Mouse (Mus musculus) liver, embryonic 12.5 days (tissue): ENCODE measurements around the gene Ldlrad3. TPM values are rescaled to one million over a fixed set of nuclear protein-coding genes. Genes with fewer than 3 reads are reported as not detected.
A peak's percentile ranks its signal among the peaks of the same experiment; 100 is the strongest.

Experiments
- ATAC-seq: fragments of 200-750 bp; cut with Nextera tagmentation; 2 replicates; pipeline ENCODE4 v1.8.0; 2017; ENCODE audit warnings: moderate number of reproducible peaks, mild to moderate bottlenecking, moderate library complexity
- H3K27ac ChIP-seq: fragments of 300-500 bp; sonication (generic); 2 replicates; pipeline ENCODE4 v1.5.1; 2016; ENCODE audit warnings: mild to moderate bottlenecking
- H3K27me3 ChIP-seq: fragments of 300-500 bp; sonication (generic); replicated peaks from 2 replicates; pipeline ENCODE4 v1.6.1; 2016; ENCODE audit warnings: mild to moderate bottlenecking, moderate library complexity
- H3K36me3 ChIP-seq: fragments of 300-500 bp; sonication (generic); 2 replicates; pipeline ENCODE4 v1.6.1; 2016; ENCODE audit warnings: mild to moderate bottlenecking, moderate library complexity
- H3K4me1 ChIP-seq: fragments of 300-500 bp; sonication (generic); 2 replicates; pipeline ENCODE4 v1.6.1; 2016
- H3K4me2 ChIP-seq: fragments of 300-500 bp; sonication (generic); 2 replicates; pipeline ENCODE4 v1.6.1; 2016; ENCODE audit warnings: mild to moderate bottlenecking, moderate library complexity
- H3K4me3 ChIP-seq: fragments of 300-500 bp; sonication (generic); 2 replicates; pipeline ENCODE4 v1.5.1; 2016; ENCODE audit warnings: mild to moderate bottlenecking, moderate library complexity
- H3K9ac ChIP-seq: fragments of 300-500 bp; sonication (generic); 2 replicates; pipeline ENCODE4 v1.6.1; 2016; ENCODE audit warnings: mild to moderate bottlenecking, moderate library complexity
- H3K9me3 ChIP-seq: fragments of 300-500 bp; sonication (generic); replicated peaks from 2 replicates; pipeline ENCODE4 v1.6.1; 2016; ENCODE audit warnings: mild to moderate bottlenecking, moderate library complexity
- WGBS: fragments of 180-500 bp; shearing (Covaris S2); methylation state at CpG from one replicate; pipeline ENCODE4 v1.1.7; 2016; ENCODE audit not compliant: insufficient replicate concordance; 5-methylcytosine and 5-hydroxymethylcytosine counted together
- polyA plus RNA-seq: library from polyadenylated mRNA; unstranded; fragments of >200 nt; fragmentation: Nextera tagmentation; extraction: Ambion mirVana; gene quantifications from 2 replicates; pipeline ENCODE4 v1.2.1, GENCODE M21; 2016

Gene Ldlrad3
- polyA plus RNA-seq, 1 experiment from 2014 or later, result 8.2 TPM

DNA sequence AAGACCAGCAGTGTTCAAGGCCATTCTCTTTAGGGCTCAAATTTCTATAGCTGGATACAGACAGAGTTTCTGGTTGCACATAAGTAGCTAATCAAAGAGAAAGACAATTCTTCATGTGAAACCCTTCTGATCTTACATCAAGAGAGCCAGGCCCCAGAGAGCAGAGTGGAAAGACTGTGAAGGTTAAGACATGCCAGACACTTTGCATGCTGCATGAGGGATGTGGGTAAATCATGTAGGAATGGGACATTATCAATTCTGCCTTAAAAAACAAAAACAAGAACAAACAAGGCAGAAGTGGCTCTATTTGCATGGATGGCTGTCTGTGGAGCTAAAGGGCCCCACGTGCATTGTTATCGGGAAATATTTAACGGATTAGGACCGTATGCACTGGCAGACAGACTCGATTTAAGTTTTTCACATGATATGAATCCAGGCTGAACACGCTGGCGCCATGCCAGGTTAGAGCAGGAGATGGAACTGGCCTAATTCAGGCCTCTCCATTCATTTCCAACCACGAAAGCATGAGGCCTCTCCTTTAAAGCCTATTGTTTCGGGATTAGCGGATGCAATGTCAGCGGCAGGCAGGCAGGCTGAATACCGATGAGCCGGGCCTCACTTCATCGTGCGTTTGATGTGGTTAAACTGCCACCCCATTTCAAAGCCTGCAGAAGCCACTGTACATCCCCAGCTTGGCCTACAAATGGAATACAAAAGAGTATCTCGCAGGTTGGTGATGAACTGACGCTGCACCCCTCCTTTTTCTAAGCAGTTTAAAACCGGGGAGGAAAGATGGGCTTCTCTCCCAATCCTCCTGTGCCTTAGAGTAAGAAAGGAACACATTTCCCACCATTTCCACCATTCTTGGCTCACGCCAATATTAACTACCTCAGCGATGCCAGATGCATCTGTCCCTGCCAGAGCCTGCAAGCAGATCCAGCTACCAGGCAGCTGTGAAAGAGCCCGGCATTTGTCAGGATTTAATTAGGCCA is 207.4 kb downstream of the Ldlrad3 start:
- H3K9me3 ChIP-seq, result no peaks in the 10 kb centered on the region
- no peak overlapping the region for H3K4me3 ChIP-seq
- H3K27me3 ChIP-seq, result no peaks in the 10 kb centered on the region
- WGBS, result 61% methylated on average over 21 of the region's 21 CpGs
- ATAC-seq, result no peak
- no peak overlapping the region for H3K4me2 ChIP-seq
- no peak overlapping the region for H3K9ac ChIP-seq
- H3K27ac ChIP-seq, result no peak overlapping the region
- no peaks in the 10 kb centered on the region for H3K36me3 ChIP-seq
- H3K4me1 ChIP-seq, result 0 out of 2 replicates have a peak, but pooled peaks cover 7% of the 10 kb centered on the region

DNA sequence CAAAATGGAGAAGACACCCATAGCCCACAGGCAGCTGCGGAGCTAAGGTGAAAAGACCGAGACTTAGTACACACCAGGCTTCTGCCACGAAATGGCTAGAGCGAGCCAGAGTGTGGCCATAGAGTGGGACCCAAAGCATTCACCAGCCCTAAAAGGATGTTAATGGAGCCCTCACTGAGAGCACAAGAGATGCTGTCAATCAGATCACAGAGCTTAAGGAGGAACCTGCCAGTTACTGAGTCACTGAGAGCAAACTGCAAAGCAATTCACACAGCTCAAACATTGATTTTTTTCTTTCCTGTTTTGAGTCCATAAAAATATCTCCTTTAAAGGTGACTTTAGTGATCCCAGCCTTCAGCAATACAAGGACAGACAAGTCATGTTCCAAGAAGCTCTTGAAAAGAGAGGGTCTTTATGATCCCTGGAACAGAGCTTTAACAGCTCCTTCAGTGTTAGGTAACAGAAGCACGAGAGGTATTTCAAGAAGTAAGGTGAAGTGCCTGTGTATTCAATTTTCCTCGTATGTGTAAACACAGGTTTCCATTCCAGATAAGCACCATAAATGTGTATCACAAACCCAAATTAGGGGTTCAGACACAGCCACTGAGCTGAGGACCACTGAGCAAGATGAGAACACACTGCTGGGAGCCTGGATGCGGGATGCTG is 209.7 kb downstream of the Ldlrad3 start:
- H3K27me3 ChIP-seq, result no peaks in the 10 kb centered on the region
- H3K4me1 ChIP-seq, result no peaks in the 10 kb centered on the region
- H3K9ac ChIP-seq, result no peak overlapping the region
- no peaks in the 10 kb centered on the region for H3K9me3 ChIP-seq
- WGBS, result 71% methylated on average over 7 of the region's 7 CpGs
- H3K4me2 ChIP-seq, result no peak overlapping the region
- no peak for ATAC-seq
- no peak overlapping the region for H3K4me3 ChIP-seq
- H3K27ac ChIP-seq, result no peak overlapping the region
- H3K36me3 ChIP-seq, result no peaks in the 10 kb centered on the region

DNA sequence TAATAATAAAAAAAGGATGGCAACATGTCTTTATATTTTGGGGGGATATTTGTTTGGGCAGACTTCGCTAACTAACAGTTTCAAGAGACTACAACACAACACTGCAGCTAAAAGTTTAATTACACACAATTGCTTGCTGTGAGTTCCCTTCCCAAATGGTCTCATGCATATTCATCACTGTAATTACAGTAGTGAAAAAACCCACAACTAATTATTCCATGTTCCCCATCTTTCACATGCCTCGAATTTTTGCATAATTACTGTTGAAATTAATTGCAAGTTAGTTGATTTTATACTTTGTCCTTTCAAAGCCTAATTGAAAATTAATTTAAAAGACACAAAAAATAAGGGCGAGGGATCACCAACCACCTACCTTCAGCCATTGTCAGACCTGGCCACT is 212.4 kb downstream of the Ldlrad3 start:
- H3K36me3 ChIP-seq, result no peaks in the 10 kb centered on the region
- no peak overlapping the region for H3K9ac ChIP-seq
- no peaks in the 10 kb centered on the region for H3K27me3 ChIP-seq
- no peak for ATAC-seq
- no peak overlapping the region for H3K4me3 ChIP-seq
- 0 out of 2 replicates have a peak, but pooled peaks cover 3% of the 10 kb centered on the region for H3K4me1 ChIP-seq
- no peak overlapping the region for H3K4me2 ChIP-seq
- H3K27ac ChIP-seq, result no peak overlapping the region
- 67% methylated on average over 3 of the region's 3 CpGs for WGBS
- H3K9me3 ChIP-seq, result no peaks in the 10 kb centered on the region

DNA sequence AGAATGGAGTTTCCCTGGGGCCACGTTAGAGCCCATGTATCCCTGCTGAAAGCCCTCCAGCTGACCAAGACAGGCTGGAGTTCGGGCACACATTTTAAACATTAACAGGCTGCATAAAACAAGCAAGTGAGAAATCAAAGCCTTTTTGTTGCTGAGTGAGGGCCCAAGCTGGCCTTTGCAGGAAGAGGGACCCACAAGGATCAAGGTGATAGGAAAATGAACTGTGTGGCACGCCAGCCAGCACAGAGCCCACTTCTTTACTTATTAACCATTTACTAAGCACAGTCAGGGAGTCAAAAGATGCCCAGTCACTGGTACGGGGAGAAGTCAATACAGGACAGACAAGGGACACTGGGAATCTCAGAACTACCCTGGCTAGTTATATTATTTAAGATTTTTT is 218.6 kb downstream of the Ldlrad3 start:
- H3K4me1 ChIP-seq, result 0 out of 2 replicates have a peak, but pooled peaks cover 6% of the 10 kb centered on the region
- H3K4me2 ChIP-seq, result no peak overlapping the region
- H3K9ac ChIP-seq, result no peak overlapping the region
- no peak; the same call in 1 of the 2 replicates for ATAC-seq
- H3K9me3 ChIP-seq, result no peaks in the 10 kb centered on the region
- no peak overlapping the region for H3K4me3 ChIP-seq
- H3K27ac ChIP-seq, result 0 out of 2 replicates have a peak overlapping the region, but pooled peaks have one; percentile 21
- WGBS, result 36% methylated on average over 4 of the region's 4 CpGs
- no peaks in the 10 kb centered on the region for H3K27me3 ChIP-seq
- H3K36me3 ChIP-seq, result no peaks in the 10 kb centered on the region

DNA sequence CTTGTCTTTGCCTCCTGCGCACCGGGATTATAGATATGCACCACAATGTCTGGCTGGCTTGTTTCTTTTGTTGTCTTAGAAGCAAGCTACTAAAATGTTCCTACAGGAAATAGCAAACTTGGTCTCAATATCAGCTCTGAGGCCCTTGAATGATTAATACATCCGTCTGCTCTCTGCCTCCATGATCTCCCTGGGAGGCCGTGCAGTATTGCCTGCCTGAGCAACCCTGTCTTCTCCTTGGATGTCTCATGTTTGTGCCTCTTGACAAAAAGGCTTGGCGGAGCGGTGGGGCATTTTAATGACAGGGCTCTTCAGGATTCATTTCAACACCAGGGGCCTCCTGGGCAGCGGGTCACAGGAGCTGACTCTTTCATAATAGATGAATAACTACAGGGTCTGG is 219.0 kb downstream of the Ldlrad3 start:
- Histone ChIP-seq H3K36me3 (no peaks in the 10 kb centered on the region), H3K27me3 (no peaks in the 10 kb centered on the region), H3K9me3 (no peaks in the 10 kb centered on the region), H3K4me2 (no peak overlapping the region), H3K4me3 (no peak overlapping the region), H3K9ac (no peak overlapping the region), H3K4me1 (0 out of 2 replicates have a peak, but pooled peaks cover 6% of the 10 kb centered on the region), H3K27ac (0 out of 2 replicates have a peak overlapping the region, but pooled peaks have one; percentile 21)
- no peak for ATAC-seq
- WGBS, result 72% methylated on average over 7 of the region's 7 CpGs

DNA sequence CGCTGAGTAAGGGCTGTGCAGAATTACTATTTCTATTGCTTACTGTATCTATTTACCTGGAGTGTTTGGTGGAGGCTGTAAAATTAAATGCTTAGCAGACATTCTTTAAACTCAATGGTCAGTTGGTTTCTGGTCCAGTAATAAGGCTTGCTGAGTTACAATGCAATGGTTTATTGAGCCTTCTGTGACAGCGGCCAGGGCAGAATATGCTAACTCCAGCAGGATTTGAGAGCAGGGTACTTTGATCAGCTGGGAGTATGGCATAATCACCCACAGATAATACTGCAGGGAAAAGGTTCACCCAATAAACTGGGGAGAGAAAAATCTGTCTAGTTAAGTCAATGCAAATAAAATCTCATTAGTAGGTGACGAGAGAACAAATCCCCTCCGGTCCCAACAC is 220.2 kb downstream of the Ldlrad3 start:
- no peak overlapping the region for H3K4me2 ChIP-seq

DNA sequence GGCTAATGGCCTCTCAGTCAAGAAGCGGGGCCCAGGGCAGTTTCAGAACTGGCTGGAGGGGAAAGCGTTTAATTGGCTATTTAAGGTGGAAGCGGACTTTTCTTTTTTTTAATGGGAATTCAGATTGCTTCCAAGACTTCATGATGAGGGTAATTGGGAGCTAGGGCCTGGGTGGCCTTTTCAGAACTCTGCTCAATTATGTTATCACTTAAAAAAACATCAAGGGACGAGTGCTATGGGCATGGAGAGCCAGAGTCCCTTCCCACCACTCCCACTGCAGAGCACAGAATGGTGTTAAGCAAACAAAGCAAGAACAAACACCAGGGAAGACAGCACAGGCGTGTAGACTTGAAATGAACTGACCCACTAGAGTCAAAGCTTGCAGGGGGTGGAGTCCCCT is 220.7 kb downstream of the Ldlrad3 start:
- Histone ChIP-seq H3K27me3 (no peaks in the 10 kb centered on the region), H3K9me3 (no peaks in the 10 kb centered on the region), H3K4me2 (no peak overlapping the region), H3K9ac (no peak overlapping the region), H3K4me3 (no peak overlapping the region), H3K4me1 (0 out of 2 replicates have a peak, but pooled peaks cover 3% of the 10 kb centered on the region), H3K27ac (no peak overlapping the region), H3K36me3 (no peaks in the 10 kb centered on the region)
- WGBS, result 57% methylated on average over 5 of the region's 5 CpGs
- no peak for ATAC-seq

More for the DNA sequence above, 220.2 kb downstream of the Ldlrad3 start:
- no peak for ATAC-seq
- Histone ChIP-seq H3K4me1 (0 out of 2 replicates have a peak, but pooled peaks cover 5% of the 10 kb centered on the region), H3K27me3 (no peaks in the 10 kb centered on the region), H3K27ac (no peak overlapping the region), H3K9me3 (no peaks in the 10 kb centered on the region), H3K9ac (no peak overlapping the region), H3K4me3 (no peak overlapping the region), H3K36me3 (no peaks in the 10 kb centered on the region)
- 77% methylated on average over 4 of the region's 4 CpGs for WGBS

DNA sequence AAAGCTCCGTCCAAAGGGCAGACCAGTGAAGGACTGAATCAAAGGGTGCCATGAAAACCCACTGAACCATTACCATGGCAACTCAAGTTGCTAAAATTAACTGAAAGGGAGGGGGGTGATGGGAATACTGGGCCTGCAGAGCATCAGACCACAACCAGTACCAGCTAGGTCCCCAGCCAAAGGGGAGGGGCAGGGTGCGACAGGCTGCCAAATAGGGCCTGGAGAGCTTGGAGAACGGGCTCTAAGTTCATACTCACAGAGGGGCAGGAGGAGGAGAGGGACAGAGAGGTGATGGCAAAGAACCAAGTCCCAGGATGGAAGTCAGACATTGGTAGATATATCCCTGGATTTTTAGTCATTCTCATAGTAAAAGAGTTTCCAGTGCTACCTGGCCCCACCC is 222.8 kb downstream of the Ldlrad3 start:
- WGBS, result 72% methylated on average over 3 of the region's 3 CpGs
- no peak for ATAC-seq
- no peaks in the 10 kb centered on the region for H3K36me3 ChIP-seq

DNA sequence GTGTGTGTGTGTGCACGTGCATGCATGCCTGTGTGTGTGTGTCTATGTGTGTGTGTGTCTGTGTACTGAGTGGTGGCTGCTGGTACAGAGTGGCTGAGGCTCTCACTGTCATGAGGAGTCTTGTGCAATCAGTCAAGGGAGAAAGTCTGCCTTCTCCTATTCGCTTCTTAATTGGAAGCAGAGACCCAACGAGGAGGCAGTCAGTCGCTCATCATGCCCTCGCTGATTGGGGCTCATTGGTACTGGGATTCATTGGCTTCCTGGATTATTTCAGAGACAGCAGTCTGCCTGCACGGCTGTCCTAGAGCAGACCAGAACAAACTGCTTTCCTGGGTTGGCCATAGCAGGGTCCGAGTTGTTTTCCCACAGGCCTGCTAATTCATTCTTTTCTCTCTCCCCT is 223.8 kb downstream of the Ldlrad3 start:
- Histone ChIP-seq H3K9me3 (no peaks in the 10 kb centered on the region), H3K4me1 (0 out of 2 replicates have a peak, but pooled peaks cover 2% of the 10 kb centered on the region), H3K36me3 (no peaks in the 10 kb centered on the region), H3K27me3 (no peaks in the 10 kb centered on the region), H3K4me2 (no peak overlapping the region), H3K9ac (no peak overlapping the region), H3K4me3 (no peak overlapping the region), H3K27ac (no peak overlapping the region)
- 64% methylated on average over 7 of the region's 7 CpGs for WGBS
- ATAC-seq, result no peak

More for the DNA sequence above, 222.8 kb downstream of the Ldlrad3 start:
- H3K27ac ChIP-seq, result no peak overlapping the region
- H3K9ac ChIP-seq, result no peak overlapping the region
- 0 out of 2 replicates have a peak, but pooled peaks cover 3% of the 10 kb centered on the region for H3K4me1 ChIP-seq
- no peak overlapping the region for H3K4me3 ChIP-seq
- no peak overlapping the region for H3K4me2 ChIP-seq
- H3K27me3 ChIP-seq, result no peaks in the 10 kb centered on the region
- no peaks in the 10 kb centered on the region for H3K9me3 ChIP-seq

DNA sequence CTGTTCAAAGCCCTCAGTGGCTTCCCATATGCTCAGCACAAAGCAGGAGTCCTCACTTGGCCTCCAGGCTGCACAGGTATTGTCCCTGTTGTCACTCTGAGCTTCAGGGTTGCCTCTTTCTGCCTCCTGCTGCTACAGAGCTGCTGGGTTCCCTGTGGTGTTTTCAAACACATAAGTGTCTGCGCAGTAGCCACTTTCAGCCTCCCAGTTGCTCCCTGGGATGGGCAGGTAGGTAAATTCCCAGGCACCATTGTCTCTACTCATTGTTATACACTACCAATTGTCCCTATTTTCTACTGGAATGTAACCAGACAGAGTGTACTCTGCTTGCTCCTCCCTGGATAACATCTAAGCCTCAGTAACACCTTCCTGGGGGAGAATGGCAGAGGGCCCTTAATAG is 224.8 kb downstream of the Ldlrad3 start:
- whole genome bisulfite sequencing, result 68% methylated on average over 1 of the region's 1 CpGs

DNA sequence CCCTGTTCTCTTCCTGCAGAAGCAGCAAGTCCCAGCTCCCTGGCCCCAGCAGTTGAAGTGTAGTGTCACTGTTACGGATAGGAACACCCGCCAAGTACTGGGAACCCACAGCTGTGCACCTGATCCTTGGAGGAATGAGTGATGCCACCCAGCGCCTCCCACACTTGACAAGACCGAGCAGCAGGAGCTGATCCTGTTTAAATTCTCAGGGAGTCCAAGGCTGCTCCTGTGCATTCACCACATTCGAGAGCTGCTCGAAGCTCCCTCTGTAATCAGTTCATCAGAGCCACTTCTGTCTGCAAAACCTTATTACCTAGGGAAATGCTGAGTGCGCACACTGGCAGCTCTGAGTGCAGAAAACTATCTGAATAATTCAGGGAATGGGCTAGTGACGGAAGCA is 225.5 kb downstream of the Ldlrad3 start:
- 74% methylated on average over 8 of the region's 8 CpGs for WGBS
- H3K9ac ChIP-seq, result no peak overlapping the region
- no peaks in the 10 kb centered on the region for H3K36me3 ChIP-seq
- no peaks in the 10 kb centered on the region for H3K27me3 ChIP-seq
- H3K4me2 ChIP-seq, result no peak overlapping the region
- ATAC-seq, result no peak
- no peaks in the 10 kb centered on the region for H3K9me3 ChIP-seq
- no peak overlapping the region for H3K27ac ChIP-seq
- H3K4me3 ChIP-seq, result no peak overlapping the region
- 0 out of 2 replicates have a peak, but pooled peaks cover 6% of the 10 kb centered on the region for H3K4me1 ChIP-seq

More for the DNA sequence above, 224.8 kb downstream of the Ldlrad3 start:
- no peak for ATAC-seq
- H3K4me2 ChIP-seq, result no peak overlapping the region
- no peak overlapping the region for H3K9ac ChIP-seq
- no peaks in the 10 kb centered on the region for H3K9me3 ChIP-seq
- 0 out of 2 replicates have a peak, but pooled peaks cover 1% of the 10 kb centered on the region for H3K4me1 ChIP-seq
- no peak overlapping the region for H3K27ac ChIP-seq
- H3K27me3 ChIP-seq, result no peaks in the 10 kb centered on the region
- no peak overlapping the region for H3K4me3 ChIP-seq
- no peaks in the 10 kb centered on the region for H3K36me3 ChIP-seq

DNA sequence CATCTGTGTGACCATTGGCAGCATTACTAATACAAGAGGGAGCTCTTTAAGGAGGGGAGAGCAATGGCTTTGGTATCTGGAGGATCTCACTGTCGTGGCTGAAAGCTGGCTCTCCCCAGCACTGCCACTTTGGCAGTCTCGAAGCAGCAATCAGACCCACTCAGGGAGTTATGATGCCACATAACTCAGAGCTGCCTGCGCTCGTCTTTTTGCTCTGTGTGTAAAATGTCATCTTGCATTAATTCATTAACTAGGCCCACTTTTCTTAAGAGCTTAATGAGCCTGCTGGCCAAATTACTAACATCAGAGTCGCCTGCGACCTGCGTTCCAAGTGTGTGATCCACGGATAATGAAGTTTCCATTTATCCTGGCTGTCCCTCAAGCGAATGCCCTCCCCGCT is 230.1 kb downstream of the Ldlrad3 start:
- 67% methylated on average over 10 of the region's 10 CpGs for WGBS

More for the DNA sequence above, 230.1 kb downstream of the Ldlrad3 start:
- no peaks in the 10 kb centered on the region for H3K27me3 ChIP-seq
- H3K27ac ChIP-seq, result no peak overlapping the region
- no peak overlapping the region for H3K9ac ChIP-seq
- H3K4me1 ChIP-seq, result 0 out of 2 replicates have a peak, but pooled peaks cover 6% of the 10 kb centered on the region
- H3K4me2 ChIP-seq, result no peak overlapping the region
- H3K36me3 ChIP-seq, result no peaks in the 10 kb centered on the region
- no peaks in the 10 kb centered on the region for H3K9me3 ChIP-seq
- no peak overlapping the region for H3K4me3 ChIP-seq
- ATAC-seq, result no peak
